Comparison of ENCODE assay signal across 26 mouse cellular contexts in genomic region chr4:131563851-131564250, GRCm38 (mm10).
DNase-seq lines count a peak whose midpoint lies in the region; ATAC-seq and TF ChIP-seq lines count a peak whose summit lies in the region.
"Had no signal": no experiment of that assay in that cellular context is flagged by ENCODE, and none has a peak within 500 bp of the region (broad histone marks: within the 10 kb centered on the region; RNA-seq: fewer than 3 reads in every experiment).

No protein-coding gene starts in this region.

- H3K4me1 ChIP-seq in hindbrain, postnatal 0 days (ENCODE audit: insufficient read depth, low read length), result peaks cover 8% of the 10 kb centered on the region; the same call in 1 of the 2 replicates
- H3K4me1 ChIP-seq in hindbrain, embryonic 16.5 days (ENCODE audit: control insufficient read depth, insufficient read depth, low read depth, low read length), result peaks cover 3% of the 10 kb centered on the region; the same call in 1 of the 2 replicates
- H3K4me1 ChIP-seq: limb, embryonic 10.5 days; liver, embryonic 15.5 days; lung, embryonic 15.5 days; stomach, embryonic 15.5 days had no signal

- no peaks in the 10 kb centered on the region for H3K27me3 ChIP-seq in hindbrain, postnatal 0 days (ENCODE audit: insufficient read depth, low read length)
- no peaks in the 10 kb centered on the region for H3K27me3 ChIP-seq in hindbrain, embryonic 16.5 days (replicated peaks; ENCODE audit: control insufficient read depth, insufficient read depth, low read length)
- H3K27me3 ChIP-seq: hindbrain, embryonic 12.5 days; liver, embryonic 15.5 days; lung, embryonic 15.5 days; neural tube, embryonic 13.5 days had no signal

- no peak overlapping the region for H3K9ac ChIP-seq in hindbrain, postnatal 0 days (replicated peaks; ENCODE audit: low read length)
- no peak overlapping the region for H3K9ac ChIP-seq in hindbrain, embryonic 16.5 days (ENCODE audit: low read depth, low read length)
- H3K9ac ChIP-seq: forebrain, postnatal 0 days; hindbrain, embryonic 12.5 days; liver, embryonic 15.5 days; lung, embryonic 15.5 days; neural tube, embryonic 13.5 days; stomach, embryonic 15.5 days had no signal

- peak; percentile 55; the same call in 1 of the 2 replicates for ATAC-seq in hindbrain, postnatal 0 days
- no peak for ATAC-seq in hindbrain, embryonic 16.5 days
- ATAC-seq: CD4-positive, CD25-positive, alpha-beta regulatory T cell, adult 4 months; forebrain, postnatal 0 days; inflammation-experienced regulatory T-cells, adult 6 months had no signal

- H3K4me2 ChIP-seq in hindbrain, postnatal 0 days (ENCODE audit: low read depth, low read length), result no peak overlapping the region
- no peak overlapping the region for H3K4me2 ChIP-seq in hindbrain, embryonic 16.5 days (ENCODE audit: low read length)
- H3K4me2 ChIP-seq: heart, embryonic 11.5 days; hindbrain, embryonic 12.5 days; liver, embryonic 15.5 days; lung, embryonic 15.5 days; neural tube, embryonic 13.5 days; stomach, embryonic 15.5 days had no signal

- peak; percentile 13 for DNase-seq in adrenal gland, adult 8-10 months
- no peak for DNase-seq in adrenal gland, postnatal 25 days
- DNase-seq in hindbrain, postnatal 0 days (ENCODE audit: low spot score), result peak; percentile 69
- peak; percentile 19 to 28 for DNase-seq in cerebellum, adult 18-20 months
- peak; percentile 37 to 53 for DNase-seq in cerebellum, postnatal 25 days
- DNase-seq in gastrocnemius, adult 8-10 months (ENCODE audit: low spot score in 2 of 2), result no peak
- no peak for DNase-seq in spleen, adult 18-20 months
- DNase-seq: forebrain, postnatal 0 days; kidney, adult 18-20 months; layer of hippocampus, adult 9-11 months; liver; lung, postnatal 4 days; midbrain, embryonic 14.5 days; thymus, postnatal 25 days had no signal

- WGBS in hindbrain, postnatal 0 days, result 51% methylated on average over 4 of the region's 4 CpGs
- 59% methylated on average over 4 of the region's 4 CpGs for WGBS in hindbrain, embryonic 16.5 days

- H3K4me3 ChIP-seq in hindbrain, postnatal 0 days (ENCODE audit: low read length), result no peak overlapping the region
- no peak overlapping the region for H3K4me3 ChIP-seq in hindbrain, embryonic 16.5 days (ENCODE audit: low read length)
- H3K4me3 ChIP-seq: hindbrain, embryonic 12.5 days; limb, embryonic 10.5 days; liver, embryonic 15.5 days; lung, embryonic 15.5 days; myocyte; neural tube, embryonic 13.5 days; stomach, embryonic 15.5 days had no signal

- no peak for TF ChIP-seq CTCF in hindbrain, postnatal 0 days (IDR thresholded peaks at IDR 0.05; ENCODE audit: low read depth)

- no peaks in the 10 kb centered on the region for H3K36me3 ChIP-seq in hindbrain, postnatal 0 days (ENCODE audit: insufficient read depth, low read length)
- H3K36me3 ChIP-seq in hindbrain, embryonic 16.5 days (ENCODE audit: control insufficient read depth, insufficient read depth, low read length), result no peaks in the 10 kb centered on the region
- H3K36me3 ChIP-seq: hindbrain, embryonic 12.5 days; limb, embryonic 10.5 days; liver, embryonic 15.5 days; lung, embryonic 15.5 days; neural tube, embryonic 13.5 days; stomach, embryonic 15.5 days had no signal

- no peak overlapping the region for H3K27ac ChIP-seq in hindbrain, postnatal 0 days
- H3K27ac ChIP-seq in hindbrain, embryonic 16.5 days (ENCODE audit: low read depth, low read length), result no peak overlapping the region
- H3K27ac ChIP-seq: hindbrain, embryonic 12.5 days; kidney, postnatal 0 days; limb, embryonic 10.5 days; liver, embryonic 15.5 days; lung, embryonic 15.5 days; neural tube, embryonic 13.5 days; stomach, embryonic 15.5 days had no signal

- H3K9me3 ChIP-seq in hindbrain, postnatal 0 days (ENCODE audit: low read length), result no peaks in the 10 kb centered on the region
- H3K9me3 ChIP-seq in hindbrain, embryonic 16.5 days (ENCODE audit: control insufficient read depth, low read length), result no peaks in the 10 kb centered on the region
- H3K9me3 ChIP-seq: hindbrain, embryonic 12.5 days; limb, embryonic 10.5 days; liver, embryonic 15.5 days; lung, embryonic 15.5 days; neural tube, embryonic 13.5 days; stomach, embryonic 15.5 days had no signal

Comparison
In these comparisons a context has a peak if more than half of its experiments do, and no peak if none do; other contexts are left out.
1. DNase-seq: peak in adrenal gland, adult 8-10 months (single experiment), hindbrain, postnatal 0 days (single experiment), cerebellum, adult 18-20 months (2 of 2) and cerebellum, postnatal 25 days (2 of 2); none in adrenal gland, postnatal 25 days (single experiment), gastrocnemius, adult 8-10 months (0 of 2) and spleen, adult 18-20 months (0 of 2).